Mouse (Mus musculus) ES-Bruce4 (cell line): ENCODE results near the gene Apobec1. TPM values are rescaled to one million over a fixed set of nuclear protein-coding genes. Genes with fewer than 3 reads are reported as not detected.
"Not testable (repeated sequence)": the region's sequence is repeated elsewhere in the genome, so short reads cannot be mapped to it uniquely, and the experiment has no call there.

Source experiments
- H3K27ac ChIP-seq: 2 replicates; pipeline ENCODE4 v1.5.1; 2012; ENCODE audit warnings: low read length, inconsistent platforms; ENCODE audit not compliant: insufficient read depth
- H3K27me3 ChIP-seq: 2 replicates; pipeline ENCODE4 v1.6.1; 2012; ENCODE audit warnings: mild to moderate bottlenecking, low read length, inconsistent platforms; ENCODE audit not compliant: control insufficient read depth, poor library complexity, insufficient read depth, severe bottlenecking
- H3K36me3 ChIP-seq: 2 replicates; pipeline ENCODE4 v1.6.1; 2012; ENCODE audit warnings: inconsistent platforms, mild to moderate bottlenecking, low read length, moderate library complexity; ENCODE audit not compliant: control insufficient read depth, poor library complexity, insufficient read depth, severe bottlenecking
- H3K4me1 ChIP-seq: one replicate; pipeline ENCODE4 v1.8.1; 2011; ENCODE audit warnings: low read length; ENCODE audit not compliant: control insufficient read depth, insufficient read depth
- H3K4me3 ChIP-seq: 2 replicates; pipeline ENCODE4 v1.5.1; 2011; ENCODE audit warnings: low read depth, mild to moderate bottlenecking, low read length
- H3K9ac ChIP-seq: 2 replicates; pipeline ENCODE4 v1.6.1; 2012; ENCODE audit warnings: low read depth, mild to moderate bottlenecking, inconsistent platforms; ENCODE audit not compliant: poor library complexity, severe bottlenecking
- H3K9me3 ChIP-seq: replicated peaks from 2 replicates; pipeline ENCODE4 v1.6.1; 2012; ENCODE audit warnings: mild to moderate bottlenecking, low read length, inconsistent platforms; ENCODE audit not compliant: control insufficient read depth, poor library complexity, insufficient read depth, severe bottlenecking
- CTCF ChIP-seq: IDR thresholded peaks from one replicate; pipeline ENCODE4 v1.8.1; 2011; ENCODE audit warnings: low read depth, low read length
- EP300 ChIP-seq: IDR thresholded peaks from 2 replicates; pipeline ENCODE4 v1.6.1; 2011; ENCODE audit warnings: low read depth, low read length; ENCODE audit not compliant: insufficient read depth
- POLR2A ChIP-seq: IDR thresholded peaks from one replicate; pipeline ENCODE4 v1.8.1; 2011; ENCODE audit warnings: low read length; ENCODE audit not compliant: insufficient read depth
- polyA plus RNA-seq: library from polyadenylated mRNA; stranded (reverse); fragments of >200 nt; gene quantifications from 2 replicates; pipeline ENCODE4 v1.2.4, GENCODE M21; 2011; ENCODE audit warnings: low read depth; ENCODE audit not compliant: missing spikeins, insufficient read depth, insufficient read length

Apobec1 gene
- polyA plus RNA-seq, 1 experiment, result 9.7 TPM

GRCm38 (mm10) chr6:122545948-122546347 lies 56.3 kb downstream of the Apobec1 start:
- no peaks in the 10 kb centered on the region for H3K27me3 ChIP-seq
- no peaks in the 10 kb centered on the region for H3K4me1 ChIP-seq
- no peaks in the 10 kb centered on the region for H3K9me3 ChIP-seq
- TF ChIP-seq CTCF (no peak), EP300 (no peak), POLR2A (no peak)
- H3K27ac ChIP-seq, result no peak overlapping the region
- no peak overlapping the region for H3K4me3 ChIP-seq
- no peak overlapping the region for H3K9ac ChIP-seq
- no peaks in the 10 kb centered on the region for H3K36me3 ChIP-seq

- Histone ChIP-seq H3K4me3 (no peak overlapping the region), H3K27me3 (no peaks in the 10 kb centered on the region), H3K36me3 (no peaks in the 10 kb centered on the region), H3K27ac (no peak overlapping the region), H3K4me1 (no peaks in the 10 kb centered on the region), H3K9me3 (no peaks in the 10 kb centered on the region), H3K9ac (no peak overlapping the region)
- TF ChIP-seq CTCF, result no peak
- no peak for TF ChIP-seq POLR2A
- TF ChIP-seq EP300, result no peak
These were observed 56.9 kb downstream of the Apobec1 start for GRCm38 (mm10) chr6:122545289-122545882.

DNA sequence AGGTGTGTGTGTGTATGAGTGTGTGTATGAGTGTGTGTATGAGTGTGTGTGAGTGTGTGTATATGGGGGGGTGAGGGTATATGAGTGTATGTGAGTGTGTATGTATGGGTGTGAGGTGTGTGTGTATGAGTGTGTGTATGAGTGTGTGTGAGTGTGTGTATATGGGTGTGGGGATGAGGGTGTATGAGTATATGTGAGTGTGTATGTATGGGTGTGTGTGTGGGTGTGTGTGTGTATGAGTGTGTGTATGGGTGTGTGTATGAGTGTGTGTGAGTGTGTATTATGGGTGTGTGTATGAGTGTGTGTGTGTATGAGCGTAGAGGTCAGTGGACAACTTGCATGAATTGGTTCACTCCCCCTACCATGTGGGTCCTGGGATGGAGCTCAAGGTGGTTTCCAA lies 57.6 kb downstream of the Apobec1 start:
- H3K9me3 ChIP-seq, result no peaks in the 10 kb centered on the region
- TF ChIP-seq EP300 (no peak), POLR2A (no peak), CTCF (no peak)
- H3K9ac ChIP-seq, result no peak overlapping the region
- H3K27me3 ChIP-seq, result no peaks in the 10 kb centered on the region
- no peaks in the 10 kb centered on the region for H3K36me3 ChIP-seq
- H3K27ac ChIP-seq, result no peak overlapping the region
- H3K4me1 ChIP-seq, result no peaks in the 10 kb centered on the region
- no peak overlapping the region for H3K4me3 ChIP-seq

DNA sequence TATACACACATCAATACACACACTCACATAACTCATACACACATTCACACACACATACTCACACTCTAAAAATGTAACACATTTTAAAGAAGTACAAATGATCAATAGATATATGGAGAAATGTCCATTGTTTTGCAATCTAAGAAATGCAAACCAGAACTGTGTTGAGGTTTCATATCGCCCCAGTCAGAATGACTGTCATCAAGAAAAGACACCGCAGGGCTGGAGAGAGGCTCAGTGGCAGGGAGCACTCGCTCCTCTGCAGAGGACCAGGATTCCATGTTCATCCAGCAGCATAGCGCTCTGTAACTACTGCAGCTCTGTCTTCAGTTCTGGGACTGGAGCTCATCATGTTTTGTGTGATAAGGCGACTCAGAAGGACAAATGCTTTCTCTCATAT lies 58.7 kb downstream of the Apobec1 start:
- Histone ChIP-seq H3K4me1 (no peaks in the 10 kb centered on the region), H3K9me3 (no peaks in the 10 kb centered on the region), H3K27me3 (no peaks in the 10 kb centered on the region), H3K4me3 (no peak overlapping the region), H3K36me3 (no peaks in the 10 kb centered on the region), H3K27ac (no peak overlapping the region), H3K9ac (no peak overlapping the region)
- TF ChIP-seq POLR2A (no peak), EP300 (no peak), CTCF (no peak)

GRCm38 (mm10) chr6:122542459-122542858 lies 59.8 kb downstream of the Apobec1 start:
- not testable (repeated sequence) for H3K4me3 ChIP-seq, H3K27ac ChIP-seq

GRCm38 (mm10) chr6:122539564-122539963 lies 62.7 kb downstream of the Apobec1 start:
- TF ChIP-seq CTCF, result no peak
- TF ChIP-seq EP300, result no peak
- no peak for TF ChIP-seq POLR2A
- H3K36me3 ChIP-seq, result no peaks in the 10 kb centered on the region
- H3K4me1 ChIP-seq, result no peaks in the 10 kb centered on the region
- H3K27ac ChIP-seq, result no peak overlapping the region
- H3K27me3 ChIP-seq, result no peaks in the 10 kb centered on the region
- H3K9me3 ChIP-seq, result no peaks in the 10 kb centered on the region
- H3K9ac ChIP-seq, result no peak overlapping the region
- no peak overlapping the region for H3K4me3 ChIP-seq

More at GRCm38 (mm10) chr6:122542459-122542858, 59.8 kb downstream of the Apobec1 start:
- not testable (repeated sequence) for H3K27me3 ChIP-seq, H3K9me3 ChIP-seq, H3K4me1 ChIP-seq, H3K36me3 ChIP-seq, H3K9ac ChIP-seq
